Mouse (Mus musculus) C2C12 (cell line): Measurements from ENCODE around the gene Olfr652. TPM values are rescaled to one million over a fixed set of nuclear protein-coding genes. Genes with fewer than 3 reads are reported as not detected.

Experiments used
- H3K27me3 ChIP-seq: one replicate; pipeline ENCODE4 v1.6.1; 2011; ENCODE audit not compliant: control insufficient read depth, insufficient read depth, insufficient read length
- H3K36me3 ChIP-seq: one replicate; pipeline ENCODE4 v1.6.1; 2011; ENCODE audit not compliant: control insufficient read depth, insufficient read depth
- H3K4me3 ChIP-seq: one replicate; pipeline ENCODE4 v1.5.1; 2011; ENCODE audit warnings: mild to moderate bottlenecking, control low read depth; ENCODE audit not compliant: poor library complexity, insufficient read depth, severe bottlenecking
- H3K79me2 ChIP-seq: one replicate; pipeline ENCODE4 v1.6.1; 2011; ENCODE audit not compliant: control insufficient read depth, insufficient read depth
- H3K79me3 ChIP-seq: one replicate; pipeline ENCODE4 v1.6.1; 2011; ENCODE audit warnings: low read depth, control low read depth
- H3ac ChIP-seq: one replicate; pipeline ENCODE3; 2011; ENCODE audit warnings: low read depth; ENCODE audit not compliant: control insufficient read depth, insufficient read length
- CEBPB ChIP-seq: IDR thresholded peaks from one replicate; pipeline ENCODE4 v1.6.1; 2011; ENCODE audit warnings: low read depth, mild to moderate bottlenecking, control low read depth, moderate library complexity
- CTCF ChIP-seq: IDR thresholded peaks from one replicate; pipeline ENCODE4 v1.5.1; 2011; ENCODE audit not compliant: control insufficient read depth, insufficient read depth, insufficient read length
- FOSL1 ChIP-seq: IDR thresholded peaks from one replicate; pipeline ENCODE4 v1.8.0; 2011; ENCODE audit warnings: mild to moderate bottlenecking, low read length; ENCODE audit not compliant: poor library complexity, insufficient read depth, severe bottlenecking
- MAX ChIP-seq: IDR thresholded peaks from one replicate; pipeline ENCODE4 v1.6.1; 2011; ENCODE audit warnings: mild to moderate bottlenecking, control low read depth
- MYOD1 ChIP-seq: IDR thresholded peaks from one replicate; pipeline ENCODE4 v1.6.1; 2011; ENCODE audit warnings: low read depth; ENCODE audit not compliant: control insufficient read depth, insufficient read length
- MYOG ChIP-seq: IDR thresholded peaks from one replicate; pipeline ENCODE4 v1.6.1; 2011; ENCODE audit not compliant: control insufficient read depth, insufficient read length; ENCODE audit errors: extremely low read depth
- USF1 ChIP-seq: IDR thresholded peaks from one replicate; pipeline ENCODE4 v1.6.1; 2011; ENCODE audit warnings: low read depth, mild to moderate bottlenecking, control low read depth, moderate library complexity
- long read RNA-seq, 2 experiments: library from polyadenylated mRNA; unstranded; transcript quantifications; one replicate each; pipeline ENCODE4 v2.0.0; 2019 to 2020
- polyA plus RNA-seq: library from polyadenylated mRNA; unstranded; fragments of >200 nt; fragmentation: generic; extraction: Trizol; gene quantifications from one replicate; pipeline ENCODE4 v1.2.1, GENCODE M21; 2012; ENCODE audit warnings: missing spikeins

Gene Olfr652
- polyA plus RNA-seq, result not detected
- long read RNA-seq, experiment 1, result 0 reads
- long read RNA-seq, experiment 2, result 0 reads

GRCm38 (mm10) chr7:104560601-104561000, at the start of gene Olfr652:
Gene Olfr652, plus strand, starts transcription at chr7:104560901.
- no peaks in the 10 kb centered on the region for H3K36me3 ChIP-seq
- no peaks in the 10 kb centered on the region for H3K79me3 ChIP-seq
- H3K79me2 ChIP-seq, result no peaks in the 10 kb centered on the region
- no peak within 1 kb of the TSS for H3K4me3 ChIP-seq
- H3K27me3 ChIP-seq, result no peaks in the 10 kb centered on the region
- no peak within 1 kb of the TSS for H3ac ChIP-seq
- TF ChIP-seq CEBPB, result no peak
- TF ChIP-seq MYOD1, result no peak
- TF ChIP-seq CTCF, result no peak
- TF ChIP-seq MYOG, result no peak
- TF ChIP-seq MAX, result no peak
- no peak for TF ChIP-seq USF1
- TF ChIP-seq FOSL1, result no peak

- H3K36me3 ChIP-seq, result no peaks in the 10 kb centered on the region
- H3K79me2 ChIP-seq, result no peaks in the 10 kb centered on the region
- H3K79me3 ChIP-seq, result no peaks in the 10 kb centered on the region
- no peak for TF ChIP-seq USF1
- no peak for TF ChIP-seq CEBPB
- no peak for TF ChIP-seq MYOD1
- no peak for TF ChIP-seq MYOG
- TF ChIP-seq CTCF, result no peak
- TF ChIP-seq MAX, result no peak
- TF ChIP-seq FOSL1, result no peak
- no peak within 1 kb of the TSS for H3ac ChIP-seq
- H3K4me3 ChIP-seq, result no peak within 1 kb of the TSS
- H3K27me3 ChIP-seq, result no peaks in the 10 kb centered on the region
These were observed 10.9 kb upstream of the Olfr652 start, which contains the start of gene Olfr651 for GRCm38 (mm10) chr7:104549833-104550232. Gene Olfr651, plus strand, starts transcription at chr7:104550133.

DNA sequence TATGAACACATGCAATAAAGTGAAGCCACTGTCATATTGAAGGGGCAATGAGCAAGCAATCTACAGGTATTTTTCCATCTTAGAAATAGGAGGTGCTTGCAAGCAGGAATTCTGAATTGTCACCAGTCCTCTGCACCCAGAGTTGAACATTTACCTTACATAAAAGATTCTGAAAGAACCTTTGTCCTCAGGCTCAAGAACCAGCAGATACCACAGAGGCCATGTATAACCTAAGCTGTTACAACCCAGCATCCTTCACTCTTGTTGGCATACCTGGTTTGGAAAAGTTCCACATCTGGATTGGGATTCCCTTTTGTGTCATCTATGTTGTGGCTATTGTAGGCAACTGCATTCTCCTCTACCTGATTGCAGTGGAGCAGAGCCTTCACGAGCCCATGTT, 8.0 kb upstream of the Olfr652 start:
- H3K27me3 ChIP-seq, result no peaks in the 10 kb centered on the region
- H3K79me3 ChIP-seq, result no peaks in the 10 kb centered on the region
- H3K79me2 ChIP-seq, result no peaks in the 10 kb centered on the region
- TF ChIP-seq MAX (no peak), CEBPB (no peak)
- H3ac ChIP-seq, result no peak overlapping the region
- H3K4me3 ChIP-seq, result no peak overlapping the region
- H3K36me3 ChIP-seq, result no peaks in the 10 kb centered on the region

- no peaks in the 10 kb centered on the region for H3K36me3 ChIP-seq
- H3K79me3 ChIP-seq, result no peaks in the 10 kb centered on the region
- no peak within 1 kb of the TSS for H3K4me3 ChIP-seq
- H3K79me2 ChIP-seq, result no peaks in the 10 kb centered on the region
- no peaks in the 10 kb centered on the region for H3K27me3 ChIP-seq
- TF ChIP-seq MYOD1, result no peak
- no peak for TF ChIP-seq MAX
- TF ChIP-seq CEBPB, result no peak
- no peak for TF ChIP-seq USF1
- no peak for TF ChIP-seq CTCF
- TF ChIP-seq FOSL1, result no peak
- TF ChIP-seq MYOG, result no peak
- H3ac ChIP-seq, result no peak within 1 kb of the TSS
These were observed 16.3 kb downstream of the Olfr652 start, which contains the start of gene Olfr653 for GRCm38 (mm10) chr7:104577014-104577413. Gene Olfr653, plus strand, starts transcription at chr7:104577314.

DNA sequence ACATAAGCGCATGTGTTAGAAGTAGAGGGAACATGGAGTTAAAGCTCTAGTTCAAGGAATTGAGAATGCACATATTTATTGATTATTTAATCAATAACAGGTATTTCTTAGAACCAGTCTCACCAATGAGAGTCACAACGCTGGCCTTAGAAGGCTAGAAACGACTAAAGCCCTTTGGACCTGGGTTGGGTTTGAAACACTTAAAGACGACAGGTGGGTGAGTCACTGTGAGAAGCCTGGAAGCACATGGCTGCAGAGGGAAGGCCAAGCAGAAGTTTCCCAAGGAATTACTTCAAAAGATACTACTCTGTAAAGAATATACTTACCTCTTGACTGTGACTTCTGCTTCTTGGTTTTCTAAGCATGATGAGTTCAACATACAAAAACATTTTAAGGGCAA, 20.1 kb downstream of the Olfr652 start:
- Histone ChIP-seq H3K79me2 (no peaks in the 10 kb centered on the region), H3ac (no peak overlapping the region), H3K79me3 (no peaks in the 10 kb centered on the region), H3K4me3 (no peak overlapping the region), H3K36me3 (no peaks in the 10 kb centered on the region), H3K27me3 (no peaks in the 10 kb centered on the region)
- TF ChIP-seq USF1 (no peak), CTCF (no peak), MAX (no peak), FOSL1 (no peak), MYOG (no peak), CEBPB (no peak), MYOD1 (no peak)

DNA sequence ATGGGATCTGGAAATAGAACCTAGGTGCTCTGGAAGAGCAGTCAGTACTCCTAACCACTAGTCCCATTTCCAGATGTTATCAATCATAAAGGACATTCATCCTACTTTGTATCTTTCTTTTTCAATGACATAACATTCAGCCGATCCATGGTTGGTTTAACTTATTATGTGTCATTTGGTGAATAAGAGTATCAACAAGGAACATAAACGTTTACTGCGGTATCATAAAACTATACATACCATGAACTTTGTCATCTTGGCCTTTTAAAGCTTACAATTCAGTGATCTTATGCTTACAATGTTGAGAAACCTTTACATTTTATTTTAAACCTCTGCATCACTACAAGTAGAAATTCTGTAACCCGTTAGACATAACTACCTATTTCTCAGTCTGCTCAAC, 20.7 kb downstream of the Olfr652 start:
- H3K4me3 ChIP-seq, result no peak overlapping the region
- H3ac ChIP-seq, result no peak overlapping the region
- H3K36me3 ChIP-seq, result no peaks in the 10 kb centered on the region
- H3K79me3 ChIP-seq, result no peaks in the 10 kb centered on the region
- H3K27me3 ChIP-seq, result no peaks in the 10 kb centered on the region
- TF ChIP-seq MYOD1, result no peak
- no peak for TF ChIP-seq CTCF
- TF ChIP-seq MYOG, result no peak
- no peak for TF ChIP-seq USF1
- no peak for TF ChIP-seq FOSL1
- no peak for TF ChIP-seq CEBPB
- no peak for TF ChIP-seq MAX
- H3K79me2 ChIP-seq, result no peaks in the 10 kb centered on the region
